Comparison of ENCODE assay signal across 19 mouse cellular contexts in genomic region chr7:6929286-6929685, GRCm38 (mm10).
DNase-seq lines count a peak whose midpoint lies in the region; ATAC-seq lines count a peak whose summit lies in the region.
"Had no signal": no experiment of that assay in that cellular context is flagged by ENCODE, and none has a peak within 500 bp of the region (broad histone marks: within the 10 kb centered on the region; RNA-seq: fewer than 3 reads in every experiment).

No protein-coding gene starts in this region.

- peak; percentile 80 for DNase-seq in heart, adult 11 months
- no peak for DNase-seq in heart, postnatal 14 days
- DNase-seq in midbrain, embryonic 11.5 days (ENCODE audit: low spot score, missing footprints), result peak; percentile 60
- DNase-seq: adrenal gland, adult 2 months; adrenal gland, adult 8-10 months; adrenal gland, postnatal 10 days; adrenal gland, postnatal 14 days; adrenal gland, postnatal 25 days; adrenal gland, postnatal 36 days; B cell, adult 2 months; cerebellum, adult 11 months; cerebellum, adult 11-12 months; cerebellum, adult 18-20 months had no signal

- intact Hi-C loops in heart, postnatal 14 days (cut with DNase I), result no loop called here

- no peak overlapping the region for H3K27ac ChIP-seq in midbrain, embryonic 11.5 days (ENCODE audit: low read depth, low read length)
- H3K27ac ChIP-seq in midbrain, embryonic 16.5 days (ENCODE audit: low read length), result no peak overlapping the region

- H3K4me1 ChIP-seq in midbrain, embryonic 11.5 days (ENCODE audit: control insufficient read depth, insufficient read depth, low read length), result peaks cover 7% of the 10 kb centered on the region
- peaks cover 7% of the 10 kb centered on the region for H3K4me1 ChIP-seq in midbrain, embryonic 16.5 days (ENCODE audit: control insufficient read depth, insufficient read depth, low read length)

- H3K27me3 ChIP-seq in midbrain, embryonic 11.5 days (ENCODE audit: control insufficient read depth, insufficient read depth, low read length), result no peaks in the 10 kb centered on the region
- H3K27me3 ChIP-seq in midbrain, embryonic 16.5 days (ENCODE audit: control insufficient read depth, insufficient read depth, low read depth, low read length), result no peaks in the 10 kb centered on the region
- H3K27me3 ChIP-seq: CH12.LX, Patski had no signal

- no peak overlapping the region for H3K4me3 ChIP-seq in midbrain, embryonic 11.5 days (ENCODE audit: low read depth, low read length)
- H3K4me3 ChIP-seq in midbrain, embryonic 16.5 days (ENCODE audit: low read depth, low read length), result no peak overlapping the region

- H3K9ac ChIP-seq in midbrain, embryonic 11.5 days (ENCODE audit: low read length), result no peak overlapping the region
- H3K9ac ChIP-seq in midbrain, embryonic 16.5 days (ENCODE audit: low read depth, low read length), result no peak overlapping the region

- H3K4me2 ChIP-seq in midbrain, embryonic 11.5 days, result no peak overlapping the region
- no peak overlapping the region for H3K4me2 ChIP-seq in midbrain, embryonic 16.5 days (ENCODE audit: low read length)

- H3K9me3 ChIP-seq in midbrain, embryonic 11.5 days (ENCODE audit: control insufficient read depth, low read length), result no peaks in the 10 kb centered on the region
- H3K9me3 ChIP-seq in midbrain, embryonic 16.5 days (replicated peaks; ENCODE audit: control insufficient read depth, low read length, poor library complexity, severe bottlenecking), result no peaks in the 10 kb centered on the region
- H3K9me3 ChIP-seq: G1E had no signal

- 58% methylated on average over 2 of the region's 2 CpGs for WGBS in midbrain, embryonic 11.5 days
- 74% methylated on average over 2 of the region's 2 CpGs for WGBS in midbrain, embryonic 16.5 days

- H3K36me3 ChIP-seq in midbrain, embryonic 11.5 days (ENCODE audit: control insufficient read depth, insufficient read depth, low read length), result no peaks in the 10 kb centered on the region
- H3K36me3 ChIP-seq in midbrain, embryonic 16.5 days (ENCODE audit: control insufficient read depth, insufficient read depth, low read length), result no peaks in the 10 kb centered on the region
- H3K36me3 ChIP-seq: G1E had no signal

- ATAC-seq in midbrain, embryonic 11.5 days (ENCODE audit: low FRiP score), result no peak
- ATAC-seq in midbrain, embryonic 16.5 days, result no peak
- ATAC-seq: activated CD4-positive, CD25-positive, alpha-beta regulatory T cell, adult 4 months; CD4-positive, CD25-positive, alpha-beta regulatory T cell, adult 4 months; Patski had no signal

Comparison
In these comparisons a context has a peak if more than half of its experiments do, and no peak if none do; other contexts are left out.
1. DNase-seq: peak in heart, adult 11 months (single experiment) and midbrain, embryonic 11.5 days (single experiment); none in heart, postnatal 14 days (0 of 2).